19 mouse cellular contexts compared by ENCODE assay signal in the genomic region with DNA sequence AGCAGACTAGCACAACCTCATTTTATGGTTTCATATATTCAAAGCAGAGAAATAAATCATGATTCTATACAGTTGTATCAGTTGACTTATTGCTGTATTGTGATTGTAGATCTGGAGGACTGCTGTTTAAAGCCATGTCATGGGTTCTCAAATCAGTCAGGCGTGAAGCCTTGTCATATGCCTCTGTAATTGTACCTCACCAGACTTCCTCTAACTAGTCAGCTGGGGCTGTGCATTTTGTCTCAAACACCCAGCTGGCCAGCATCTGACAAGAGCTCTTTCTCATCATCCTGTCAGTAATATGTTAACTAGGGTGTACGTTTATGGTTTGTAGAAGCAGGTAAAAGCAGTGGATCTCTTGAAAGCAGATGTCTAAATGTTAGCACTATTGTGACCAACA.
DNase-seq lines count a peak whose midpoint lies in the region; ATAC-seq and TF ChIP-seq lines count a peak whose summit lies in the region.
"Had no signal": no experiment of that assay in that cellular context is flagged by ENCODE, and none has a peak within 500 bp of the region (broad histone marks: within the 10 kb centered on the region; RNA-seq: fewer than 3 reads in every experiment).

No protein-coding gene starts in this region.

- H3K27ac ChIP-seq in forebrain, embryonic 14.5 days (ENCODE audit: low read depth, low read length): no peak overlapping the region
- no peak overlapping the region for H3K27ac ChIP-seq in forebrain, embryonic 13.5 days
- H3K27ac ChIP-seq in midbrain, embryonic 13.5 days: peak overlapping the region; percentile 62
- no peak overlapping the region for H3K27ac ChIP-seq in midbrain, embryonic 15.5 days
- H3K27ac ChIP-seq: intestine, embryonic 15.5 days; limb, embryonic 12.5 days; liver, embryonic 13.5 days had no signal

- H3K27me3 ChIP-seq in forebrain, embryonic 14.5 days (replicated peaks; ENCODE audit: control insufficient read depth, insufficient read depth, low read length): no peaks in the 10 kb centered on the region
- H3K27me3 ChIP-seq in forebrain, embryonic 13.5 days: no peaks in the 10 kb centered on the region
- H3K27me3 ChIP-seq in midbrain, embryonic 13.5 days: no peaks in the 10 kb centered on the region
- H3K27me3 ChIP-seq in midbrain, embryonic 15.5 days (replicated peaks): no peaks in the 10 kb centered on the region
- no peaks in the 10 kb centered on the region for H3K27me3 ChIP-seq in G1E (ENCODE audit: insufficient read depth, low read length)
- H3K27me3 ChIP-seq: intestine, embryonic 15.5 days; limb, embryonic 12.5 days; liver, embryonic 13.5 days had no signal

- no peaks in the 10 kb centered on the region; the same call in 1 of the 2 replicates for H3K4me1 ChIP-seq in forebrain, embryonic 14.5 days (ENCODE audit: control insufficient read depth, insufficient read depth, low read length)
- peaks cover 5% of the 10 kb centered on the region; the same call in 1 of the 2 replicates for H3K4me1 ChIP-seq in forebrain, embryonic 13.5 days
- H3K4me1 ChIP-seq in midbrain, embryonic 13.5 days (replicated peaks): peaks cover 10% of the 10 kb centered on the region; the same call in 1 of the 2 replicates
- 0 out of 2 replicates have a peak, but pooled peaks cover 6% of the 10 kb centered on the region for H3K4me1 ChIP-seq in midbrain, embryonic 15.5 days
- H3K4me1 ChIP-seq in G1E (ENCODE audit: insufficient read depth, low read depth, low read length): 0 out of 2 replicates have a peak, but pooled peaks cover 2% of the 10 kb centered on the region
- H3K4me1 ChIP-seq: intestine, embryonic 15.5 days; limb, embryonic 12.5 days; liver, embryonic 13.5 days had no signal

- no peaks in the 10 kb centered on the region for H3K9me3 ChIP-seq in forebrain, embryonic 14.5 days (replicated peaks; ENCODE audit: control insufficient read depth, low read length)
- no peaks in the 10 kb centered on the region for H3K9me3 ChIP-seq in forebrain, embryonic 13.5 days (replicated peaks)
- H3K9me3 ChIP-seq in midbrain, embryonic 13.5 days: no peaks in the 10 kb centered on the region
- no peaks in the 10 kb centered on the region for H3K9me3 ChIP-seq in midbrain, embryonic 15.5 days
- H3K9me3 ChIP-seq in G1E (replicated peaks): no peaks in the 10 kb centered on the region
- H3K9me3 ChIP-seq: intestine, embryonic 15.5 days; limb, embryonic 12.5 days; liver, embryonic 13.5 days had no signal

- WGBS in forebrain, embryonic 14.5 days: 67% methylated on average over 2 of the region's 2 CpGs
- 71% methylated on average over 2 of the region's 2 CpGs for WGBS in forebrain, embryonic 13.5 days
- WGBS in midbrain, embryonic 13.5 days: 67% methylated on average over 2 of the region's 2 CpGs
- whole genome bisulfite sequencing in midbrain, embryonic 15.5 days: 55% methylated on average over 2 of the region's 2 CpGs

- no peak; the same call in 1 of the 2 replicates for ATAC-seq in forebrain, embryonic 14.5 days
- no peak for ATAC-seq in forebrain, embryonic 13.5 days
- ATAC-seq in midbrain, embryonic 13.5 days: no peak
- no peak for ATAC-seq in midbrain, embryonic 15.5 days (replicated peaks)
- peak; percentile 72 for ATAC-seq in G1E (ENCODE audit: extremely low read depth, insufficient number of reproducible peaks, low FRiP score, poor library complexity, severe bottlenecking)
- ATAC-seq in megakaryocyte, adult 5-6 weeks (ENCODE audit: poor library complexity, severe bottlenecking): no peak
- ATAC-seq: forebrain, embryonic 16.5 days; intestine, embryonic 15.5 days; lung, postnatal 0 days had no signal

- TF ChIP-seq CTCF in G1E (IDR thresholded peaks at IDR 0.05; ENCODE audit: low read depth, low read length): no peak

- H3K36me3 ChIP-seq in forebrain, embryonic 14.5 days (ENCODE audit: control insufficient read depth, insufficient read depth, low read length): no peaks in the 10 kb centered on the region
- H3K36me3 ChIP-seq in forebrain, embryonic 13.5 days (ENCODE audit: poor library complexity, severe bottlenecking): no peaks in the 10 kb centered on the region
- H3K36me3 ChIP-seq in midbrain, embryonic 13.5 days: 0 out of 2 replicates have a peak, but pooled peaks cover 2% of the 10 kb centered on the region
- no peaks in the 10 kb centered on the region for H3K36me3 ChIP-seq in midbrain, embryonic 15.5 days (replicated peaks)
- peaks cover 31% of the 10 kb centered on the region for H3K36me3 ChIP-seq in G1E (replicated peaks)
- H3K36me3 ChIP-seq: intestine, embryonic 15.5 days; limb, embryonic 12.5 days had no signal

- no peak overlapping the region for H3K4me3 ChIP-seq in forebrain, embryonic 14.5 days (ENCODE audit: low read depth, low read length)
- H3K4me3 ChIP-seq in forebrain, embryonic 13.5 days: no peak overlapping the region
- no peak overlapping the region for H3K4me3 ChIP-seq in midbrain, embryonic 13.5 days (replicated peaks)
- H3K4me3 ChIP-seq in midbrain, embryonic 15.5 days: no peak overlapping the region
- H3K4me3 ChIP-seq in G1E (ENCODE audit: low read depth, low read length): no peak overlapping the region
- H3K4me3 ChIP-seq: erythroblast, embryonic 14.5 days; intestine, embryonic 15.5 days; limb, embryonic 12.5 days; liver, embryonic 13.5 days had no signal

- intact Hi-C loops in heart, postnatal 36 days (cut with DNase I): no loop called here

- H3K4me2 ChIP-seq in forebrain, embryonic 14.5 days (ENCODE audit: low read length): no peak overlapping the region
- H3K4me2 ChIP-seq in forebrain, embryonic 13.5 days: no peak overlapping the region
- H3K4me2 ChIP-seq in midbrain, embryonic 13.5 days (replicated peaks): no peak overlapping the region
- H3K4me2 ChIP-seq in midbrain, embryonic 15.5 days: no peak overlapping the region
- H3K4me2 ChIP-seq: heart, embryonic 11.5 days; intestine, embryonic 15.5 days; limb, embryonic 12.5 days; liver, embryonic 13.5 days had no signal

- peak; percentile 29 for DNase-seq in forebrain, embryonic 14.5 days (ENCODE audit: low spot score)
- DNase-seq in G1E (ENCODE audit: low spot score): no peak
- DNase-seq in spleen, adult 12 weeks (ENCODE audit: low spot score): peak; percentile 8
- no peak for DNase-seq in heart, postnatal 36 days
- DNase-seq: adrenal gland, postnatal 36 days; cerebellum, adult 9-11 months; kidney, postnatal 25 days; liver, embryonic 13.5 days; thymus, adult 2 months had no signal

- H3K9ac ChIP-seq in forebrain, embryonic 14.5 days (ENCODE audit: low read length): no peak overlapping the region
- H3K9ac ChIP-seq in forebrain, embryonic 13.5 days: no peak overlapping the region
- H3K9ac ChIP-seq in midbrain, embryonic 13.5 days (replicated peaks): no peak overlapping the region
- no peak overlapping the region for H3K9ac ChIP-seq in midbrain, embryonic 15.5 days
- H3K9ac ChIP-seq: intestine, embryonic 15.5 days; limb, embryonic 12.5 days; liver, embryonic 13.5 days had no signal

Comparison
In these comparisons a context has a peak if more than half of its experiments do, and no peak if none do; other contexts are left out.
1. DNase-seq: peak in forebrain, embryonic 14.5 days (single experiment) and spleen, adult 12 weeks (single experiment); none in G1E (single experiment) and heart, postnatal 36 days (0 of 2).